Mouse (Mus musculus) embryonic facial prominence, embryonic 12.5 days (tissue): ENCODE measurements around the gene Orai2. TPM values are rescaled to one million over a fixed set of nuclear protein-coding genes. Genes with fewer than 3 reads are reported as not detected.
"Not testable (repeated sequence)": the region's sequence is repeated elsewhere in the genome, so short reads cannot be mapped to it uniquely, and the experiment has no call there.

Experiments
- ATAC-seq: fragments of 200-750 bp; cut with Nextera tagmentation; 2 replicates; pipeline ENCODE4 v1.8.0; 2017; ENCODE audit not compliant: insufficient number of reproducible peaks, insufficient read depth, low FRiP score, low TSS enrichment
- H3K27ac ChIP-seq: fragments of 300-500 bp; sonication (generic); 2 replicates; pipeline ENCODE4 v1.5.1; 2016; ENCODE audit warnings: mild to moderate bottlenecking
- H3K27me3 ChIP-seq: fragments of 300-500 bp; sonication (generic); 2 replicates; pipeline ENCODE4 v1.6.1; 2016; ENCODE audit warnings: mild to moderate bottlenecking, moderate library complexity
- H3K36me3 ChIP-seq: fragments of 300-500 bp; sonication (generic); 2 replicates; pipeline ENCODE4 v1.6.1; 2016; ENCODE audit warnings: mild to moderate bottlenecking
- H3K4me1 ChIP-seq: fragments of 300-500 bp; sonication (generic); 2 replicates; pipeline ENCODE4 v1.6.1; 2016
- H3K4me2 ChIP-seq: fragments of 300-500 bp; sonication (generic); replicated peaks from 2 replicates; pipeline ENCODE4 v1.6.1; 2016; ENCODE audit warnings: mild to moderate bottlenecking, moderate library complexity
- H3K4me3 ChIP-seq: fragments of 300-500 bp; sonication (generic); 2 replicates; pipeline ENCODE4 v1.5.1; 2016; ENCODE audit warnings: mild to moderate bottlenecking
- H3K9ac ChIP-seq: fragments of 300-500 bp; sonication (generic); 2 replicates; pipeline ENCODE4 v1.6.1; 2016; ENCODE audit warnings: mild to moderate bottlenecking, moderate library complexity
- H3K9me3 ChIP-seq: fragments of 300-500 bp; sonication (generic); 2 replicates; pipeline ENCODE4 v1.6.1; 2016; ENCODE audit warnings: mild to moderate bottlenecking, moderate library complexity
- WGBS: fragments of 180-500 bp; shearing (Covaris S2); methylation state at CpG from one replicate; pipeline ENCODE4 v1.1.7; 2016; 5-methylcytosine and 5-hydroxymethylcytosine counted together
- polyA plus RNA-seq: library from polyadenylated mRNA; unstranded; fragments of >200 nt; fragmentation: Nextera tagmentation; extraction: Ambion mirVana; gene quantifications from 2 replicates; pipeline ENCODE4 v1.2.1, GENCODE M21; 2016

Gene Orai2
- polyA plus RNA-seq, 1 experiment from 2014 or later, result 12.6 TPM

DNA sequence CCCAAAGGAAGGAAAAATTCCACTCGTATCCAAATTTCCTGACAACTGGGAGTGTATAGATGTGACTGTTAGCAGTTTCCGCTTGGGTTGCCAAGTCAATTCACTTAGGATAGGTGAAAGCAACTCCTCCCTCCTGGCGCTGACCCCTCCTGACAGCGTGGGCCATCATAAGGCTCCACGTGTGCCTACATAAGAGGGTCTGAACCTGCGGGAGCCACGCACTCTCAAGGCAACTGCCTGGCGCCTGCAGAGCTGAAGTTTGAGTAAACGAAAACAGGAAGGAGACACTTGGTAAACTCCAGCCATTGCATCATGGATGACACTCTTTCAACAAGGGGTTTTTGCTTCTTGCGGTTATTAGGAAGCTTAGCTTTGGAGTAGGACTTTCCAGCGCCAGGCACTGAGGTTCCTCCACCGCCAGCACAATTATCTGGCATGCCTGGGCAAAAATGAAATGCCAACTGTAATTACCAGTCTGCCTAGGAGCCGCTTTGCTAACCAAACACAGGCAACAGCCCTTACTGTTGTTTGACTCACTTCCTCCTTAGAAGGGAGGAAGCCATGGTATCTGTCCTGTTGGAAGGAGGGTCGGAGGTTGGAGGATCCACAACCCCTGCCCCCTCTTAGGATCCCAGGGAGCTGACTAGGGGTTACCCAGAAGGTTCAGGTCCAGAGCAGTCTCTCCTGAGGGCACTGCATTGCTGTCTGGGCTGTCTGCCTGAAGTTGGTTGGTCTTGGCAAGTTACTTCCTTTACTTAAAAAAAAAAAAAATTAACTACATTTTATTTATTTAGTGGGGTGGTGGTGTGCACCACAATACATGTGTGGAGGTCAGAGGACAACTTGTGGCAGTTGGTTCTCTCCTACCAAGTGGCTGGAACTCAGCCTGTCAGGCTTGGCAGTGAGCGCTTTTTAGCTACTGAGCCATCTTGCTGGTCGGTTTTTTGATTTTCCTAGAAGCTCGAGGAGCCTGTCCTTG lies 1.1 kb upstream of the Orai2 start:
- H3K9me3 ChIP-seq, result 0 out of 2 replicates have a peak, but pooled peaks cover 3% of the 10 kb centered on the region
- H3K4me1 ChIP-seq, result peaks cover 11% of the 10 kb centered on the region; the same call in 1 of the 2 replicates
- peak overlapping the region; percentile 93 for H3K4me2 ChIP-seq
- peaks cover 6% of the 10 kb centered on the region; the same call in 1 of the 2 replicates for H3K36me3 ChIP-seq
- no peak overlapping the region for H3K27ac ChIP-seq
- WGBS, result 35% methylated on average over 17 of the region's 17 CpGs
- no peak for ATAC-seq
- peak overlapping the region; percentile 63 for H3K4me3 ChIP-seq
- no peak overlapping the region for H3K9ac ChIP-seq
- H3K27me3 ChIP-seq, result 0 out of 2 replicates have a peak, but pooled peaks cover 6% of the 10 kb centered on the region

DNA sequence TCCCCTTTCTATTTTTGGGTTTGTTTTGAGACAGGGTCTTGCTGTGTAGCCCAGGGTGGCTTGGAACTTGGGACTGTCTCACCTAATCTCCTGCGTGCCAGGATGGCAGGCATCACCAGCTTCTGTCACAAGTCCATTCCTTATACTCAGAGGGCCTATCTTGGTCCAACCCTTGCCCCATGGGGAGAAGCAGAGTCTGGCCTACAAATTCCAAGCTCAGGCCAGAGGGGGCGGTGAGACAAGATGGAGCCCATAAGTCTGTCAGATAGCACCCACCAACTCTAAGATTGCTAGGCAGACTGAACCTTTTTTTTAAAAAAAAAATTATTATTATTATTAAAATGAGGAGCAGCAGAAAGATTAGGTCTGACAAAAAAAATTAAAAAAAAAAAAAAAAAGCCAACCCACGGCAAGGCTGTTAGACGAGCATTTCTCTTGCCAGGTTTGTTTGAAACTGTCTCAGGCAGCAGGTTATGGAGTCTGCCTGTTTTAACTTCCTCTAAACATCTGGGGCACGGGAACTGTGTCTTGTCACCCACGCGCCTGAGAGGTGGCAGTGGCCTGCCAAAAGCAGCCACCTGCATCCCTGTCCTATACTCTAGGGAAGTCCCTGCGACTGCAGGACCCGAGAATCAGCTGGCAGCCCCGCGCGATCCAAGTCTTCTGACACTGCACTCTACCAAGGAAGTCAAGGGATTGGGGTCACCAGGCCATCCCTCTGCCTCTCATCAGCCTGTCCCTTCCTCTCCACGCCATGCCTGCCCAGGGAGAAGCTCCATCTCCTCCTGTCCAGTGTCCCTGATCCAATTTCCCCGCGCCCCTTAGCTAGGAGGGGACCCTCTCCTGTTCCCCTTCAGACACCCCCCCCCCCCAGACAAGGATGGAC lies 644 bp downstream of the Orai2 start:
- Histone ChIP-seq H3K36me3 (peaks cover 6% of the 10 kb centered on the region; the same call in 1 of the 2 replicates), H3K9me3 (0 out of 2 replicates have a peak, but pooled peaks cover 3% of the 10 kb centered on the region), H3K4me1 (peaks cover 11% of the 10 kb centered on the region; the same call in 1 of the 2 replicates), H3K27ac (0 out of 2 replicates have a peak overlapping the region, but pooled peaks have one; percentile 14), H3K9ac (peak overlapping the region; percentile 78), H3K4me3 (peak overlapping the region; percentile 63), H3K4me2 (peak overlapping the region; percentile 93), H3K27me3 (0 out of 2 replicates have a peak, but pooled peaks cover 6% of the 10 kb centered on the region)
- 13% methylated on average over 15 of the region's 15 CpGs for WGBS
- no peak; the same call in none of the 2 replicates for ATAC-seq

DNA sequence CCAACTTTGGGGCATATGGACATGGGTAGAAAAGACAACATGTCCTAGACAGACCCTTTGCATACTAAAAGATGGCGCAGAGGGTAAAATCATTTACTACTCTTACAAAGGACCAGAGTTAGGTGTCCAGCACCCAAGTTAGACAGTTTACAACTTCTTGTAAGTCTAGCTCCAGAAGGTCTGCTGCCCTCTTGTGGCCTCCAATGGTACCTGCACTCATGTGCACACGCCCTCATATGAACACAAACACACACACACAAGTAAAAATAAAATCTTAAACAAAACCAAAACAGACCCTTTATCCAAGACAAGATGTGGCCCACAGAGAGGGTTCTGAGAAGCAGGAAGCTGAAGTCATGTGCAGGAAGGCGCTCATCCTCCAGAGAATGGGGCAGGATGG lies 2.4 kb downstream of the Orai2 start:
- 90% methylated on average over 3 of the region's 3 CpGs for whole genome bisulfite sequencing
- no peak overlapping the region for H3K9ac ChIP-seq
- no peak for ATAC-seq
- peaks cover 11% of the 10 kb centered on the region; the same call in 1 of the 2 replicates for H3K4me1 ChIP-seq
- H3K9me3 ChIP-seq, result 0 out of 2 replicates have a peak, but pooled peaks cover 3% of the 10 kb centered on the region
- H3K36me3 ChIP-seq, result peaks cover 6% of the 10 kb centered on the region; the same call in 1 of the 2 replicates
- no peak overlapping the region for H3K27ac ChIP-seq
- 0 out of 2 replicates have a peak, but pooled peaks cover 6% of the 10 kb centered on the region for H3K27me3 ChIP-seq
- no peak overlapping the region for H3K4me3 ChIP-seq
- H3K4me2 ChIP-seq, result no peak overlapping the region

DNA sequence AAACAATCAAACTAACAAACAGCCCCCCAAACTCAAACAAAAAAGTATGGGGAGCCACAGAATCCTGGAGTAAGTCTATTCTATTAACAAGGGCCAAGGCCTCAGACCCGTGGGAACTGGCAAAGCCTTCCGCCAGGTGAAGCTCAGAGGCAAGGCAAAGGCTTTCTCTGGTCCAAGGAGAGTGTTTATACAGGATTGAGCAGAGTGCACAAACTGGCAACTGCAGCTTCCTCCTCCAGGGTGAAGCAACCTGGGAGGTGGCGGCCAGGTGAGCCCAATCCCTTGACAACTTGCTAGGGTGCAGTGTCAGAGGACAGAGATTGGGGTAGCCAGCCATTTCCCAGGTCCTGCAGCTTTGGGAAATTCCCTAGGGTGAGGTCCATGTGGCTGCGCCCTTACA lies 3.2 kb downstream of the Orai2 start:
- peaks cover 11% of the 10 kb centered on the region; the same call in 1 of the 2 replicates for H3K4me1 ChIP-seq
- H3K36me3 ChIP-seq, result peaks cover 6% of the 10 kb centered on the region; the same call in 1 of the 2 replicates
- no peak overlapping the region for H3K9ac ChIP-seq
- no peak for ATAC-seq
- no peak overlapping the region for H3K27ac ChIP-seq
- no peak overlapping the region for H3K4me3 ChIP-seq
- 0 out of 2 replicates have a peak, but pooled peaks cover 6% of the 10 kb centered on the region for H3K27me3 ChIP-seq
- WGBS, result 90% methylated on average over 4 of the region's 4 CpGs
- no peak overlapping the region for H3K4me2 ChIP-seq
- H3K9me3 ChIP-seq, result 0 out of 2 replicates have a peak, but pooled peaks cover 3% of the 10 kb centered on the region

DNA sequence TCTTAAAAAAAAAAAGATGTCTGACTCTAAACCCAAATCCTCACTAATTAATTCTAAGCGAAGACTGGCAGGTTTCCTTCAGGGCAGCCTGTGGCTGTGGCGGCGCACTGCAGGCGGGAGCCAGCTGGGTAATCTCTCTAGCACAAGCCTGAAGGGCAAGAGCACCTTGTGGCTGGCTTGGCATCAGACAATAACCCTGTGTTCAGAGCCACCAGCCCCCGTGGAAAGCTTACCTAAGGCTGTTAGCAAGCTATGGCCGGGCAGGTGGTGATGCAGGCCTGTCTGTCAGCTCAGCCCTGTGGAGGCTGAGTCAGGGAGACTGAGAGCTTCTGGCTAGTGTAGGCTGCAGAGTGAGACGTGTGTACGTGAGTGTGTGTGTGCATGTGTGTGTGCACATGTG lies 5.3 kb downstream of the Orai2 start:
- Histone ChIP-seq H3K4me3 (no peak overlapping the region), H3K4me2 (no peak overlapping the region), H3K27ac (no peak overlapping the region), H3K27me3 (no peaks in the 10 kb centered on the region), H3K9me3 (0 out of 2 replicates have a peak, but pooled peaks cover 3% of the 10 kb centered on the region), H3K4me1 (peaks cover 2% of the 10 kb centered on the region; the same call in 1 of the 2 replicates), H3K9ac (no peak overlapping the region), H3K36me3 (peaks cover 10% of the 10 kb centered on the region)
- no peak for ATAC-seq
- 76% methylated on average over 8 of the region's 8 CpGs for WGBS

DNA sequence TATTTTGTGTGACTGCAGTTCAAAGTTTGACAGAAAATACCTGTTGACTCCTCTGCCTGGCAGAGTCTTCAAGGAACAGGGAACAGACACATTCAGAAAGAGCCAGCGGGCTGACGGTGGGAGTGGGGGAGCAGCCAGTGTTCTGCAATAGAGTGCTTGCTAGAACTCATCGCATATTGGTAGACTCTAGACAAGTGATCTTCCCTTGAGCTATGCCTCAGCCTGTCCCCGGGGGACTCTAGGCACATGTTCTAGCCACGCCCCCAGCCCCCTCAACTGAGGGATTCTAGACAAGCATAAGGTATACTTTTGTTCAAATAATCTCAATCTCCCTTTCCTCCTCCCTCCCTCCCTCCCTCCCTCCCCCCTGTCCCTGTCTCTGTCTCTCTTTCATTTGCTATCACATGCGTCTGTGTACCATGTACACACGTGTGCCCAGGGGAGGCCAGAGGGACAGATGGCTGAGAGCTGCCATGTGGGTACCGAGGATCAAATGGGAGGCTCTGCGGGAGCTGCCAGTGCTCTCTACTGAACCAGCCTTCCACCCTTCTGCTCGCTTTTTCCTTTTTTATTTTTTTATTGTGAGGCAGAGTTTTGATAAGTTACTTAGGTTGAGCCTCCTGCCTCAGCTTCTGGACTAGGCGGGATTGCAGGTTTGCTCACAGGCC lies 6.6 kb downstream of the Orai2 start:
- WGBS, result 81% methylated on average over 11 of the region's 11 CpGs
- no peak overlapping the region for H3K9ac ChIP-seq
- no peak for ATAC-seq
- H3K27me3 ChIP-seq, result no peaks in the 10 kb centered on the region
- 0 out of 2 replicates have a peak, but pooled peaks cover 3% of the 10 kb centered on the region for H3K9me3 ChIP-seq
- H3K4me1 ChIP-seq, result no peaks in the 10 kb centered on the region
- H3K36me3 ChIP-seq, result peaks cover 12% of the 10 kb centered on the region
- no peak overlapping the region for H3K4me3 ChIP-seq
- no peak overlapping the region for H3K27ac ChIP-seq
- no peak overlapping the region for H3K4me2 ChIP-seq

DNA sequence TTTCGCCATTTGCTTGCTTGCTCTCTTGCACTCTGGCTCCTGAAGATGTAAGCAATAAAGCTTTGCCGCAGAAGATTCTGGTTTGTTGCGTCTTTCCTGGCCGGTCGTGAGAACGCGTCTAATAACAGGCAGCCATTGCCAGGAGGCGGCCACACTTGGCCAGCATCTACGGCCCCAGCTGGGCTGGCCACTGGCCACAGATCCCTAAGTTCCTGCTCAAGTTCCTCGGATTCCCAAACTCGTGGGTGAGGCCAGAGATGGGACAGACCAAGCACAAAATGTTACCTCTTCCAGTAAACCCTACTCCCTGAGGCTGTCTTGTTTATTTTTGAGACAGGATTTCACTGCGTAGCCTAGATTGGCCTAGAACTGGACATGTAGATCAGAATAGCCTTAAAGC lies 10.4 kb downstream of the Orai2 start:
- H3K9me3 ChIP-seq, ATAC-seq, H3K36me3 ChIP-seq, H3K4me2 ChIP-seq, H3K4me3 ChIP-seq, H3K4me1 ChIP-seq, H3K9ac ChIP-seq, H3K27ac ChIP-seq, H3K27me3 ChIP-seq: not testable (repeated sequence)
- WGBS, result 89% methylated on average over 11 of the region's 12 CpGs

DNA sequence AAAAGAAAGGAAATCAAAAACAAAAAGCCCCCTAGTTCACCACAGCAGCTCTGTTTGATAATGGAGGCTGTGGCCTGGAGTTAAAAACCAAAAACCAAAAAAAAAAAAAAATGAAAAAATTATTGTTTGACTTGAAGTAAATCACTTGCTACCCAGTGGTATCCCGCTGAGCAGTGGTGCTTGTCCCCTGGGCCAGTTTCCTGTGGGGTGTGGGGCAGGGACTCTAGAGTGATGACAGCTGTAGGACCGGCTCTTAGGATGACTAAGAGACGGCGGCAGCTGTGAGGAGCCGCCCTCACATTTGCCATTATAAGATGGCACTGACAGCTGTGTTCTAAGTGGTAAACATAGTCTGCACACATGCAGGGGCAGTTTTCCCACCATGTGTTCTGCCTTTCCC lies 15.1 kb downstream of the Orai2 start:
- H3K9me3 ChIP-seq, result no peaks in the 10 kb centered on the region
- H3K4me3 ChIP-seq, result no peak overlapping the region
- H3K36me3 ChIP-seq, result peaks cover 3% of the 10 kb centered on the region
- WGBS, result 85% methylated on average over 5 of the region's 5 CpGs
- no peak overlapping the region for H3K4me2 ChIP-seq
- no peaks in the 10 kb centered on the region for H3K4me1 ChIP-seq
- no peaks in the 10 kb centered on the region for H3K27me3 ChIP-seq
- no peak overlapping the region for H3K9ac ChIP-seq
- no peak overlapping the region for H3K27ac ChIP-seq
- ATAC-seq, result no peak

DNA sequence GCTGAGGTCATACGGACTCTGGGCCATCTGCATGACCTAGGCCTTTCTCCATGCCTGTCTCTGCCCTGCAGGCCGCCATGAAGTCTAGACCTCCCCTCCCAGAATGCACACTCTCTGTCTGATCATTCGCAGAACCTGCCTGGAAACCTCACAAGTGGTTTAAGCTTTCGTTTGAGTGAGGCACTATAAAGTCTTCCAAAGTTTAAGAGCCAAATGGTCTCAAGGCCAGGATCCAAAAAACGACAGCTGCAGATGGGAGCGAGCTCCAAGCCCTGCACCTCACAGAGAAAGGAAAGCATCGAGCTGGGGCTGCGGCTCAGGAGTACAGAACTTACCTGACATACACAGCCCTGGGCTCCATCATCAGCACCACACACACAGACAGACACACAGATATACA lies 18.1 kb downstream of the Orai2 start:
- no peaks in the 10 kb centered on the region for H3K4me1 ChIP-seq
- no peak overlapping the region for H3K27ac ChIP-seq
- no peaks in the 10 kb centered on the region for H3K9me3 ChIP-seq
- no peak overlapping the region for H3K4me3 ChIP-seq
- H3K27me3 ChIP-seq, result no peaks in the 10 kb centered on the region
- no peaks in the 10 kb centered on the region for H3K36me3 ChIP-seq
- H3K9ac ChIP-seq, result no peak overlapping the region
- 82% methylated on average over 8 of the region's 8 CpGs for WGBS
- no peak for ATAC-seq
- no peak overlapping the region for H3K4me2 ChIP-seq

DNA sequence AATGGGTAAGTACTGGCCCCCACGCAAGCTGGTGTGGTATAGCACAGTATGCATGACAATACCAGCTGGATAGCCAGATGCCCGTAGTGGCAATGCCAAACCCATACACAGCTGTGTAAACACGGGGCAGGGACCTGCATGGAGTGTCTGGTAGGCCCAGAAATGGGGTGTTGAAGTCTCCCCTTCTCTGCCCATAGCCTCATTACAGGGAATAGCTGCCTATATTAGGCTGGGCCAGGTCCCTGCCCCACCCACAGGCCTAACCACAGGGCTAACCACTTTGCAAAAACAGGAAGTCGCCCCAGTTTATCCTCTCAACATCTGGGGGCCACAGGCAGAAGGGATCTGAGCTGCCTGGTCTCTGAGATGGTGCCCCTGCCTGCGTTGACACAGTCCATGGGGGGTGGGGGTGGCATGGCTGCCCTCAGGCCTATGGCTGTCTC lies 21.4 kb downstream of the Orai2 start:
- H3K4me3 ChIP-seq, H3K27ac ChIP-seq, ATAC-seq, H3K4me1 ChIP-seq, H3K27me3 ChIP-seq, H3K4me2 ChIP-seq, H3K9me3 ChIP-seq, H3K9ac ChIP-seq, H3K36me3 ChIP-seq: not testable (repeated sequence)
- WGBS, result 65% methylated on average over 5 of the region's 5 CpGs

DNA sequence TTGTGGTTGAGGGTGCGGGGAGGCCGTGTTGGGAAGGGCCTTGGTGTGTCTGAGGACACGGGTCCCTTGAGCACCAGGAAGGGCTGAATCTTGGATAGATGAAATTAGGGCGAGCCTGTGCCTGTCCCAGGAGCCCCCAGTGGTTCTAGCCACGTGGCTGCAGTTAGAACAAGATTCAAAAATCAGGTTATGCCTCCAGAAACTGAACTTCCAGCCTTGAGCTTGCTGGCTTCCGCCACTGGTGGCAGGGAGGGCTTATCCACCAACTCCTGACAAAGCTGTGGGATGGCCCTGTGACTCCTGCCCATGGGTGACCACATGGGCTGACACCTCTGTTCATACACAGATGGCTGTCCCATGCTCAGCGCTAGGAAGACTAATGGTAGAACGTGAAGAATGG lies 22.8 kb downstream of the Orai2 start:
- 76% methylated on average over 8 of the region's 8 CpGs for WGBS
- no peak overlapping the region for H3K4me2 ChIP-seq
- H3K9ac ChIP-seq, result no peak overlapping the region
- no peak for ATAC-seq
- H3K4me1 ChIP-seq, result no peaks in the 10 kb centered on the region
- H3K27ac ChIP-seq, result no peak overlapping the region
- H3K4me3 ChIP-seq, result no peak overlapping the region
- H3K36me3 ChIP-seq, result no peaks in the 10 kb centered on the region
- H3K27me3 ChIP-seq, result no peaks in the 10 kb centered on the region
- H3K9me3 ChIP-seq, result peaks cover 4% of the 10 kb centered on the region; the same call in 1 of the 2 replicates
